Mouse (Mus musculus): ENCODE measurements around the gene Pi16.

DNA sequence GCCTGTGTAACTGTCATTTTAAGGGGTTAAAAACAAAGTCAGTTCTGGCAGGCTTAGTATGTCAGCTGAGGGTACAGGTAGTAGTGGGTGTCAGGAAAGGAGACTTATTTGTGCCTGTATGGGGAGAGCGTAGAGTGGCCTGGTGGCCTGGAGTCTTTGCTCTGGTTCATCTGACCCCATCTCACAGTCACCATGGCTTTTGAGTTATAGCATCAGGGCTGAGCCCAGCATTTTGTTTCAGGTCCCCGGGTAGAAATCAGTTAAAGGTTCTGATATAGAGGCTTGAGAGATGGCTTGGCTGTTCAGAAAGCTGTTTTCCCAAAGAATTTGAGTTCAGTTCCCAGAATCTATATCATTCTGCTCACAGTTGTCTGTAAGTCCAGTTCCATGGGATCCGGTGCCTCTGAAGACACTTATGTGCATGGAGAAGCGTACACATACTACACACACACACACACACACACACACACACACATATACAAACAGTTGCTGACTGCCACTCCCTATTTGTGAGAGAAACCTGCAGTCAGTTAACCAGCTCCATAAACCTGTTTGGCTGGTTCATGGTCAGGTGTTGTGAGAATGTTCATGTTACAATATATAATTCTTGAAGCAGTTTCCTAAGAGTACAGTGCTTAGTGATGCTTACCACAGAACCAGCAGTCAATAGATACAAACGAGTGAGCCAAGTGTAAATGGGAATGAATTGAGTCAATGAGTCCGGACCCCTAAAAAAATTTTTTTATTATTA lies 49.4 kb upstream of the Pi16 start:
- TF ChIP-seq CTCF (IDR thresholded peaks at IDR 0.05; ENCODE audit: control insufficient read depth, insufficient read depth, insufficient replicate concordance, low read depth, low read length) = no peak
- TF ChIP-seq POLR2A (IDR thresholded peaks at IDR 0.05; ENCODE audit: control insufficient read depth, low read depth, low read length) = no peak
